Mouse (Mus musculus): ENCODE data around the gene Chrna5. TPM values are rescaled to one million over a fixed set of nuclear protein-coding genes. Genes with fewer than 3 reads are reported as not detected.

The Chrna5 gene
- total and polyA plus RNA-seq, 3 experiments: not detected

- Histone ChIP-seq H3K27ac (ENCODE audit: insufficient read depth, low read depth) (no peak overlapping the region), H3K4me2 (ENCODE audit: insufficient read depth, low read depth, poor library complexity, severe bottlenecking) (peak overlapping the region; percentile 12; the same call in 1 of the 2 replicates), H3K36me3 (replicated peaks in 1 of 2; ENCODE audit: control insufficient read depth in 1 of 2, insufficient read depth in 1 of 2, low read length in 1 of 2) (no peaks in the 10 kb centered on the region), H3K9ac (ENCODE audit: insufficient read depth, low read depth) (no peak overlapping the region), H3K79me2 (replicated peaks; ENCODE audit: control insufficient read depth, extremely low read depth, insufficient read depth, poor library complexity, severe bottlenecking) (no peaks in the 10 kb centered on the region), H3K27me3 (replicated peaks) (no peaks in the 10 kb centered on the region), H3K9me3 (replicated peaks; ENCODE audit: low read length) (no peaks in the 10 kb centered on the region), H3K4me3 (replicated peaks in 1 of 3; ENCODE audit: low read depth in 2 of 3, low read length in 2 of 3, poor library complexity in 1 of 3) (no peak overlapping the region), H3K4me1 (ENCODE audit: control insufficient read depth in 1 of 2, insufficient read depth in 2 of 2) (peaks cover 0 to 12% of the 10 kb centered on the region in 2 experiments; a peak in 2 of 4 replicates)
- DNase-seq (ENCODE audit: extremely low read depth): peak; percentile 79
- in situ Hi-C loops (cut with MboI; ENCODE audit: low pct_ligation_motif_present, low pct_unique_long_range_greater_than_20kb, low sequenced_read_pairs): no loop called here
- TF ChIP-seq CHD2 (IDR thresholded peaks at IDR 0.05; ENCODE audit: low read length): no peak
- TF ChIP-seq JUND (conservative IDR thresholded peaks at IDR 0.05; ENCODE audit: low read depth, low read length): no peak
- TF ChIP-seq CHD1 (IDR thresholded peaks at IDR 0.05; ENCODE audit: low read depth, low read length): no peak
- peak; percentile 25; the same call in 1 of the 2 replicates for TF ChIP-seq USF1 (IDR thresholded peaks at IDR 0.05; ENCODE audit: low read depth, low read length)
- peak; percentile 94 for TF ChIP-seq SMC3 (IDR thresholded peaks at IDR 0.05; ENCODE audit: low read depth, low read length)
- TF ChIP-seq TBP (conservative IDR thresholded peaks at IDR 0.05; ENCODE audit: low read depth, low read length): no peak
- TF ChIP-seq ETS1 (conservative IDR thresholded peaks at IDR 0.05; ENCODE audit: low read depth, low read length): no peak
- peak; percentile 76 to 87 for TF ChIP-seq CTCF (conservative IDR thresholded peaks at IDR 0.05 in 1 of 2, IDR thresholded peaks at IDR 0.05 in 1 of 2; ENCODE audit: low read depth in 2 of 2, low read length in 2 of 2)
- no peak for TF ChIP-seq HCFC1 (IDR thresholded peaks at IDR 0.05; ENCODE audit: low read depth, low read length)
- peak; percentile 79 for TF ChIP-seq RAD21 (IDR thresholded peaks at IDR 0.05; ENCODE audit: low read depth, low read length)
- peak; percentile 28; the same call in 1 of the 2 replicates for TF ChIP-seq ZC3H11A (IDR thresholded peaks at IDR 0.05; ENCODE audit: low read depth, low read length)
- no peak for TF ChIP-seq MEF2A (IDR thresholded peaks at IDR 0.05; ENCODE audit: borderline replicate concordance, low read depth, low read length)
- TF ChIP-seq MAX (IDR thresholded peaks at IDR 0.05; ENCODE audit: low read length): no peak
- TF ChIP-seq MXI1 (IDR thresholded peaks at IDR 0.05; ENCODE audit: low read depth, low read length): no peak
- no peak for TF ChIP-seq NRF1 (IDR thresholded peaks at IDR 0.05; ENCODE audit: low read depth, low read length)
- TF ChIP-seq EP300 (IDR thresholded peaks at IDR 0.05; ENCODE audit: low read length): no peak
- no peak for TF ChIP-seq UBTF (IDR thresholded peaks at IDR 0.05; ENCODE audit: low read depth, low read length)
- TF ChIP-seq TCF12 (IDR thresholded peaks at IDR 0.05; ENCODE audit: low read depth, low read length): no peak
- peak; percentile 43; the same call in 1 of the 2 replicates for TF ChIP-seq BHLHE40 (IDR thresholded peaks at IDR 0.05; ENCODE audit: low read depth, low read length)
- no peak for TF ChIP-seq MAFK (IDR thresholded peaks at IDR 0.05; ENCODE audit: insufficient replicate concordance, low read length)
- dilution Hi-C loops (cut with MboI; ENCODE audit: extremely low pct_ligation_motif_present, extremely low pct_unique_long_range_greater_than_20kb, low sequenced_read_pairs): no loop called here
Measured at GRCm38 (mm10) chr9:55023902-55024583, 43.4 kb downstream of the Chrna5 start.
